Mouse (Mus musculus) liver, embryonic 12.5 days (tissue): Measurements from ENCODE around the gene Slc44a5. TPM values are rescaled to one million over a fixed set of nuclear protein-coding genes. Genes with fewer than 3 reads are reported as not detected.

Experiments used
- ATAC-seq: fragments of 200-750 bp; cut with Nextera tagmentation; 2 replicates; pipeline ENCODE4 v1.8.0; 2017; ENCODE audit warnings: moderate number of reproducible peaks, mild to moderate bottlenecking, moderate library complexity
- H3K27ac ChIP-seq: fragments of 300-500 bp; sonication (generic); 2 replicates; pipeline ENCODE4 v1.5.1; 2016; ENCODE audit warnings: mild to moderate bottlenecking
- H3K27me3 ChIP-seq: fragments of 300-500 bp; sonication (generic); replicated peaks from 2 replicates; pipeline ENCODE4 v1.6.1; 2016; ENCODE audit warnings: mild to moderate bottlenecking, moderate library complexity
- H3K36me3 ChIP-seq: fragments of 300-500 bp; sonication (generic); 2 replicates; pipeline ENCODE4 v1.6.1; 2016; ENCODE audit warnings: mild to moderate bottlenecking, moderate library complexity
- H3K4me1 ChIP-seq: fragments of 300-500 bp; sonication (generic); 2 replicates; pipeline ENCODE4 v1.6.1; 2016
- H3K4me2 ChIP-seq: fragments of 300-500 bp; sonication (generic); 2 replicates; pipeline ENCODE4 v1.6.1; 2016; ENCODE audit warnings: mild to moderate bottlenecking, moderate library complexity
- H3K4me3 ChIP-seq: fragments of 300-500 bp; sonication (generic); 2 replicates; pipeline ENCODE4 v1.5.1; 2016; ENCODE audit warnings: mild to moderate bottlenecking, moderate library complexity
- H3K9ac ChIP-seq: fragments of 300-500 bp; sonication (generic); 2 replicates; pipeline ENCODE4 v1.6.1; 2016; ENCODE audit warnings: mild to moderate bottlenecking, moderate library complexity
- H3K9me3 ChIP-seq: fragments of 300-500 bp; sonication (generic); replicated peaks from 2 replicates; pipeline ENCODE4 v1.6.1; 2016; ENCODE audit warnings: mild to moderate bottlenecking, moderate library complexity
- WGBS: fragments of 180-500 bp; shearing (Covaris S2); methylation state at CpG from one replicate; pipeline ENCODE4 v1.1.7; 2016; ENCODE audit not compliant: insufficient replicate concordance; 5-methylcytosine and 5-hydroxymethylcytosine counted together
- polyA plus RNA-seq: library from polyadenylated mRNA; unstranded; fragments of >200 nt; fragmentation: Nextera tagmentation; extraction: Ambion mirVana; gene quantifications from 2 replicates; pipeline ENCODE4 v1.2.1, GENCODE M21; 2016

The Slc44a5 gene
- 0.20 and 0.36 TPM in 2 replicates for polyA plus RNA-seq

- peak within 1 kb of the TSS; percentile 46 for H3K4me3 ChIP-seq
- H3K9me3 ChIP-seq: no peaks in the 10 kb centered on the region; the same call in 1 of the 2 replicates
- peak within 1 kb of the TSS; percentile 65 for H3K4me2 ChIP-seq
- peaks cover 76% of the 10 kb centered on the region for H3K27me3 ChIP-seq
- WGBS: 2% methylated on average over 48 of the region's 66 CpGs
- 0 out of 2 replicates have a peak, but pooled peaks have one; percentile 15 for ATAC-seq
- no peaks in the 10 kb centered on the region for H3K36me3 ChIP-seq
- no peak within 1 kb of the TSS for H3K9ac ChIP-seq
- H3K4me1 ChIP-seq: 0 out of 2 replicates have a peak, but pooled peaks cover 6% of the 10 kb centered on the region
- H3K27ac ChIP-seq: no peak within 1 kb of the TSS
Observed at GRCm38 (mm10) chr3:153973171-153973948, at the start of gene Slc44a5. TSS of gene Slc44a5 (plus strand) at chr3:153973436.

- Histone ChIP-seq H3K27ac (no peak overlapping the region), H3K27me3 (no peaks in the 10 kb centered on the region), H3K9me3 (no peaks in the 10 kb centered on the region), H3K4me2 (no peak overlapping the region), H3K9ac (no peak overlapping the region), H3K4me1 (0 out of 2 replicates have a peak, but pooled peaks cover 2% of the 10 kb centered on the region), H3K36me3 (peaks cover 73% of the 10 kb centered on the region), H3K4me3 (no peak overlapping the region)
- no peak for ATAC-seq
- WGBS: 82% methylated on average over 7 of the region's 7 CpGs
Observed at GRCm38 (mm10) chr3:153926333-153926732, 46.9 kb upstream of the Slc44a5 start.

- ATAC-seq: no peak; the same call in 1 of the 2 replicates
- H3K4me2 ChIP-seq: no peak overlapping the region
Observed at GRCm38 (mm10) chr3:153929526-153929925, 43.7 kb upstream of the Slc44a5 start.

GRCm38 (mm10) chr3:153932461-153932860 is 40.8 kb upstream of the Slc44a5 start:
- no peak for ATAC-seq
- Histone ChIP-seq H3K9ac (no peak overlapping the region), H3K27me3 (no peaks in the 10 kb centered on the region), H3K4me3 (no peak overlapping the region), H3K36me3 (peaks cover 81% of the 10 kb centered on the region), H3K4me2 (no peak overlapping the region), H3K27ac (no peak overlapping the region), H3K9me3 (no peaks in the 10 kb centered on the region), H3K4me1 (no peaks in the 10 kb centered on the region)
- WGBS: 82% methylated on average over 5 of the region's 5 CpGs

More at GRCm38 (mm10) chr3:153929526-153929925, 43.7 kb upstream of the Slc44a5 start:
- H3K36me3 ChIP-seq: peaks cover 76% of the 10 kb centered on the region
- no peak overlapping the region for H3K4me3 ChIP-seq
- H3K27me3 ChIP-seq: no peaks in the 10 kb centered on the region
- H3K9ac ChIP-seq: no peak overlapping the region
- H3K27ac ChIP-seq: no peak overlapping the region
- H3K4me1 ChIP-seq: no peaks in the 10 kb centered on the region
- H3K9me3 ChIP-seq: no peaks in the 10 kb centered on the region
- 82% methylated on average over 11 of the region's 11 CpGs for WGBS

GRCm38 (mm10) chr3:153935878-153936277 is 37.4 kb upstream of the Slc44a5 start:
- Histone ChIP-seq H3K4me1 (peaks cover 6% of the 10 kb centered on the region), H3K9ac (no peak overlapping the region), H3K4me3 (no peak overlapping the region), H3K27me3 (no peaks in the 10 kb centered on the region), H3K27ac (no peak overlapping the region; the same call in 1 of the 2 replicates), H3K36me3 (peaks cover 85% of the 10 kb centered on the region), H3K4me2 (no peak overlapping the region), H3K9me3 (no peaks in the 10 kb centered on the region)
- 80% methylated on average over 9 of the region's 9 CpGs for WGBS
- no peak for ATAC-seq

- H3K4me1 ChIP-seq: peaks cover 20% of the 10 kb centered on the region
- no peaks in the 10 kb centered on the region for H3K27me3 ChIP-seq
- peaks cover 87% of the 10 kb centered on the region for H3K36me3 ChIP-seq
- H3K9me3 ChIP-seq: no peaks in the 10 kb centered on the region
- H3K9ac ChIP-seq: no peak overlapping the region
- WGBS: 83% methylated on average over 17 of the region's 17 CpGs
- H3K4me2 ChIP-seq: no peak overlapping the region
- no peak overlapping the region for H3K27ac ChIP-seq
- H3K4me3 ChIP-seq: no peak overlapping the region
- no peak for ATAC-seq
Observed at GRCm38 (mm10) chr3:153937116-153937810, 36.0 kb upstream of the Slc44a5 start.

- Histone ChIP-seq H3K9ac (no peak overlapping the region), H3K27me3 (no peaks in the 10 kb centered on the region), H3K27ac (no peak overlapping the region), H3K9me3 (no peaks in the 10 kb centered on the region), H3K4me1 (peaks cover 39% of the 10 kb centered on the region), H3K4me3 (no peak overlapping the region), H3K36me3 (peaks cover 64% of the 10 kb centered on the region), H3K4me2 (no peak overlapping the region)
- 78% methylated on average over 8 of the region's 8 CpGs for WGBS
- ATAC-seq: no peak
Observed at GRCm38 (mm10) chr3:153940021-153940420, 33.2 kb upstream of the Slc44a5 start.

GRCm38 (mm10) chr3:153940486-153940885 is 32.8 kb upstream of the Slc44a5 start:
- H3K4me3 ChIP-seq: no peak overlapping the region
- no peak for ATAC-seq
- no peak overlapping the region for H3K9ac ChIP-seq
- no peaks in the 10 kb centered on the region for H3K9me3 ChIP-seq
- no peak overlapping the region for H3K4me2 ChIP-seq
- H3K4me1 ChIP-seq: peaks cover 43% of the 10 kb centered on the region
- H3K27ac ChIP-seq: no peak overlapping the region
- H3K36me3 ChIP-seq: peaks cover 60% of the 10 kb centered on the region
- WGBS: 83% methylated on average over 9 of the region's 9 CpGs
- no peaks in the 10 kb centered on the region for H3K27me3 ChIP-seq

- Histone ChIP-seq H3K27ac (no peak overlapping the region), H3K4me2 (no peak overlapping the region), H3K4me1 (peaks cover 43% of the 10 kb centered on the region), H3K9ac (no peak overlapping the region), H3K4me3 (no peak overlapping the region), H3K36me3 (peaks cover 50% of the 10 kb centered on the region), H3K27me3 (no peaks in the 10 kb centered on the region), H3K9me3 (no peaks in the 10 kb centered on the region)
- no peak for ATAC-seq
- 92% methylated on average over 13 of the region's 13 CpGs for WGBS
Observed at GRCm38 (mm10) chr3:153941613-153942012, 31.6 kb upstream of the Slc44a5 start.

GRCm38 (mm10) chr3:153943003-153943640 is 30.1 kb upstream of the Slc44a5 start:
- WGBS: 68% methylated on average over 12 of the region's 12 CpGs

GRCm38 (mm10) chr3:153943901-153944334 is 29.3 kb upstream of the Slc44a5 start:
- peaks cover 43% of the 10 kb centered on the region for H3K4me1 ChIP-seq
- H3K4me3 ChIP-seq: peak overlapping the region; percentile 86
- peak; percentile 60 for ATAC-seq
- peak overlapping the region; percentile 90 for H3K4me2 ChIP-seq
- WGBS: under 1% methylated on average over 19 of the region's 19 CpGs
- H3K9ac ChIP-seq: peak overlapping the region; percentile 87
- no peaks in the 10 kb centered on the region for H3K9me3 ChIP-seq
- H3K27me3 ChIP-seq: no peaks in the 10 kb centered on the region
- peak overlapping the region; percentile 81 for H3K27ac ChIP-seq
- H3K36me3 ChIP-seq: peaks cover 27% of the 10 kb centered on the region

More at GRCm38 (mm10) chr3:153943003-153943640, 30.1 kb upstream of the Slc44a5 start:
- Histone ChIP-seq H3K4me3 (peak overlapping the region; percentile 86), H3K36me3 (peaks cover 35% of the 10 kb centered on the region), H3K9me3 (no peaks in the 10 kb centered on the region), H3K9ac (peak overlapping the region; percentile 87), H3K27me3 (no peaks in the 10 kb centered on the region), H3K27ac (0 out of 2 replicates have a peak overlapping the region, but pooled peaks have one; percentile 81), H3K4me1 (peaks cover 43% of the 10 kb centered on the region), H3K4me2 (peak overlapping the region; percentile 90)
- no peak for ATAC-seq
